Mouse (Mus musculus): ENCODE results near the gene Sema5b.

The Sema5b gene

DNA sequence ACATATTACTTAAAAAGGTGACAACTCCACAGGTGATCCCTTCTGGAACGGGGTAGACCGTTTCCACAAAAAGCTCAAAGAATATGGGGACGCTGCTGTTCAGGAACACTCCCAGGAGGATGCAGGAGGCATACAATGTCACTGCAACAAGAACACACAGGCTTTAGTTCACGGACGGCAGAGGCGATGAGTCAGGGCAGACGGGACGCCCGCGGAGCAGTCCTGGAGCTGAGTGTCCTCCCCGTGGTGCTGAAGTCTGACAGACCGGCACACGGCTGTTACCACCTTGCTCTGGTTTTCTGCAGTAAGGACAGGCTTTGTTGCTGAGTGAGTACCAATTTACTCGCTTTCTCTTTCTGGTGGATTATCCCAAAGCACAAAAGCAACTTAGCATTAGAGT, 163.9 kb downstream of the Sema5b start:
- no peak for DNase-seq (ENCODE audit: low read depth, low spot score)

GRCm38 (mm10) chr16:35707004-35707403, 166.1 kb downstream of the Sema5b start:
- DNase-seq (ENCODE audit: low read depth, low spot score) = no peak

DNA sequence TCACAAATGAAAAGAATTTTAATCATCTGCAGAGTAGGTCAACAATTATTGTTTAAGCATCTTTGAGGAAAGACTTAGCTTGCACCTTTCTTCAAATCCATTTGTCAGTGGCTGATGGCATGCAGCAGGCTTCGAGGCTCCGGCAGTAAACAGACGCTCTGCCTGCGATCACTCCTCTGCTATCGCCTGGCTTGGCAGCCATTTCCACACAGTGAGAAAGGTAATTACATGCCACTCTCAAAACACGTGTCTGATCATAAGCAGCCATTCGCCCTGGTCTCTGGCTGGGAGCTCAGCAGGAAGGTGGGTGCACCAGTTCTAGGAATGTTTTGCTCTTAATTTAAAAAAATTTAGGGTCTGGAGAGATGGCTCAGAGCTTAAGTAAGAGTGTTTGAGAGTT, 170.1 kb downstream of the Sema5b start:
- DNase-seq (ENCODE audit: low read depth, low spot score) = no peak

- DNase-seq (ENCODE audit: low read depth, low spot score) = peak; percentile 73
These were observed 172.7 kb downstream of the Sema5b start for GRCm38 (mm10) chr16:35713606-35714005.
